Mouse (Mus musculus) layer of hippocampus, adult 2 months (tissue): Measurements from ENCODE around the gene Agpat3. TPM values are rescaled to one million over a fixed set of nuclear protein-coding genes. Genes with fewer than 3 reads are reported as not detected.
A peak's percentile ranks its signal among the peaks of the same experiment; 100 is the strongest.

ENCODE experiments used
- DNase-seq, 2 experiments: peaks; one replicate each; pipeline ENCODE4 v3.0.0; 2022; ENCODE audit warnings: low spot score in 2 of 2
- H3K27ac ChIP-seq: fragments of 200-600 bp; 2 replicates; pipeline ENCODE4 v1.8.1; 2022
- H3K4me3 ChIP-seq: fragments of 200-600 bp; 2 replicates; pipeline ENCODE4 v1.8.1; 2022; ENCODE audit warnings: mild to moderate bottlenecking
- CTCF ChIP-seq: fragments of 200-600 bp; conservative IDR thresholded peaks from 2 replicates; pipeline ENCODE4 v1.8.1; 2022; ENCODE audit warnings: antibody characterized with exemption, mild to moderate bottlenecking, moderate library complexity
- total RNA-seq, 2 experiments: library from RNA; stranded (reverse); gene quantifications; 2 replicates each; pipeline ENCODE4 v1.2.3; 2021

Agpat3 gene
- total RNA-seq, 2 experiments from 2014 or later = 207 to 216 TPM

DNA sequence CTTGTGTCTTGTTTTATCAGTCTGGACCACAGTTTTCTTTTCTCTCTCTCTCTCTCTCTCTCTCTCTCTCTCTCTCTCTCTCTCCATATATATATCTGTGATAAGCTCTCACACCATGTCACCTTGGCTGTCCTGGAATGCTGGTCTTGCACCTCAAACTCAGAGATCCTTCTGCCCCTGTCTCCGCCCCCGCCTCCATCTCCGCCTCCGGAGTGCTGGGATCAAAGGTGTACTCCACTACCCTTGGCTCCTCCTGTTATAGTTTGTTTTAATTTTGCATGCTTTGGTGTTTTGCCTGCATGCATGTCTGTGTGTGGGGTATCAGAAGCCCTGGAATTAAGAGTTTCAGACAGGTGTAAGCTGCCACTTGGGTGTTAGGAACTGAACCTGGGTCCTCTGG lies 76.0 kb downstream of the Agpat3 start:
- DNase-seq = no peak
- Histone ChIP-seq H3K4me3 (no peak overlapping the region), H3K27ac (no peak overlapping the region)
- no peak for TF ChIP-seq CTCF

DNA sequence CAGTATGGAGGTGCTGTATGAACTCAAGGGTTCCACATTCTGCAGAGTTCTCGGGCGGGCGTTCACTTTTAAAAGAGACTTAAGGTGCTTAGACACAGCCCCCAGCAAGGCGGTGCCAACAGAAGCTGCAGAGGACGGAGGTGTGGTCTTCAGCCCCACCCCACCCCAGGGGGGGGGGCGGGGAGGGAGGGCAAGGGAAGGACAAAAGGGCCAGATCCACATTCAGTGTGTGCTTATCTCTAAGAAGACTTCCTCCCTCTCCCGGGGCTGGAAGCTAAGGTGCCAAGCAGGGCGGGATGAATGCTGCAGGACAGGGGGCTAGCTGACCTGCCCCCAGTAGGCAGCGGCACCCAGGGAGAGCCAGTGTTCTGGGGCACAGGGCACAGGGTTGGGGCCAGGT lies 79.4 kb downstream of the Agpat3 start:
- Histone ChIP-seq H3K4me3 (no peak overlapping the region), H3K27ac (no peak overlapping the region)
- no peak for TF ChIP-seq CTCF
- DNase-seq = no peak

DNA sequence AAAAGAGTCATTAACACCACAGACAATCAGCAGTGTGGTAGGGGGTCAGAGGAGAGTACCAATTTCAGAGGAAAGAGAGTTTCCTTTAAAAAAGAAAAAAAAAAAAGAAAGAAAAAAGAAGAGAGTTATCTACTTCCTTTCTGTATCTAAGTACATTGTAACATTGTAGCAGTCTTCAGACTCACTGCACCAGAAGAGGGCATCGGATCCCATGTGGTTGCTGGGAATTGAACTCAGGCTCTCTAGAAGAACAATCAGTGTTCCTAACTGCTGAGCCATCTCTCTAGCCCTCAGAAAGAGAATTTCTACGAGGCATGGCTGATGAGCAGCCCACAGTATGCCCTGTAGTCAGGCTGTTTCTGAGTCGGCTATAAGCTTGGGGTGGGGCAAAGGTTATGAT lies 86.4 kb downstream of the Agpat3 start:
- peak; percentile 58 for TF ChIP-seq CTCF
- Histone ChIP-seq H3K4me3 (no peak overlapping the region), H3K27ac (no peak overlapping the region)
- no peak for DNase-seq

DNA sequence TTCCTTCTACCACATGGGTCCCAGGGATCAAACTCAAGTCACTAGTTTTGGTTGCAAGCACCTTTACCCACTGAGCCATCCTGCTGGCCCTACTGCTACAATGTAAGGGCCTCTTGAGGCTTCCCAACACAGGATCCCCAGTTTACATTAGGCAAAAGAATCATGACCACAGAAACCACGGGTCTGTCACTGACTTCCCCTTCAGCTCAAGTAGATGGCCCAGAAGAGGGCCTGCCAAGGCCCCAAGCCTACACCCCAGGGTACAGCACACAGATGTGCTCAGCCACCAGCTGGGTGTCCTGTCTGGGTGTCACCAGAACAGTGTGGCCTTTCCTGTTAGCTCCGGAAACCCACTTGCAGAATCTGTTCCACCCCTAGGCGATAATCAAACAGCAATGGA lies 87.6 kb downstream of the Agpat3 start:
- no peak for TF ChIP-seq CTCF
- Histone ChIP-seq H3K4me3 (no peak overlapping the region), H3K27ac (no peak overlapping the region)
- DNase-seq = no peak

- TF ChIP-seq CTCF = no peak
- no peak for DNase-seq
- Histone ChIP-seq H3K4me3 (no peak overlapping the region), H3K27ac (no peak overlapping the region)
Measured at GRCm38 (mm10) chr10:78260916-78261650, 91.2 kb downstream of the Agpat3 start.

DNA sequence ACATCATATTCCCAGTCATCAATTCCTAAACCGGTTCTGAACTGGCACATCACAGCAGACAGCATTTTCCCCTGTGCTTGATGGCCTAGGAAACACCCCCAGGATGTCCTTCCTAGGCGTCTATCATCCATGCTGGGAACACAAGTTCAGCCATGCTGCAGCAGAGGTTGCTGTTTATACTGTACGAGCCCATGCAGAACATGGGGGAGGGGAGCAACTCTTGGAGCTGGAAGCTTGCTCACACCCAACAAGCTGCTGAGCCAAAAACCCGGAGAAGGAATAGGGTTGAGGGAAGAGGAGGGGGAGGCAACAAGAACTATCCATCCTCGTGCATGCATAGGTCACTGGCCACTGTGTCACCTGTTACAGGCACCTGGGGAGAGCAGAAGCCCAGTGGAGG lies 92.0 kb downstream of the Agpat3 start:
- Histone ChIP-seq H3K4me3 (no peak overlapping the region), H3K27ac (no peak overlapping the region)
- DNase-seq = no peak
- no peak for TF ChIP-seq CTCF

DNA sequence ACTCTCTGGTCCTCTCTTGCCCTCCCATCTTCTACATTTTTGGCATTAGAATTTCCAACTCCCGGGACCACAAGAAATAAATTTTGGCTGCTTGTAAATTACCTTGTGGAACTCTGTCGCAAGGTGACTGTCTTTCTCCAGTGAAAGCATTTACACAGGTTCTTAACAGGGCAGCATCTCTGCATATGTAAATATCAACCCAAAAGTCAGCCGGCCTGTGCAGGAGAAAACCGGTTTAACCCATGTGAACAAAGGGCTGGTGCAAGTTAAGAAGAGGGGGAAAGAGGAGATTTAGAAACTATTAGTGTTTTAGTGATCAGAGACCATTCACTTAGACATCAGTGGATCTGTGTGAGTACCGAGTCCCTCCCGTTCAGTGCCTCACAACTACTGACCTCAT lies 92.6 kb downstream of the Agpat3 start:
- H3K4me3 ChIP-seq = no peak overlapping the region
- TF ChIP-seq CTCF = no peak
- DNase-seq = no peak

GRCm38 (mm10) chr10:78259230-78259629 lies 93.1 kb downstream of the Agpat3 start:
- H3K4me3 ChIP-seq = no peak overlapping the region
- H3K27ac ChIP-seq = no peak overlapping the region
- TF ChIP-seq CTCF = no peak
- DNase-seq = no peak

More for the DNA sequence above, 92.6 kb downstream of the Agpat3 start:
- no peak overlapping the region for H3K27ac ChIP-seq

DNA sequence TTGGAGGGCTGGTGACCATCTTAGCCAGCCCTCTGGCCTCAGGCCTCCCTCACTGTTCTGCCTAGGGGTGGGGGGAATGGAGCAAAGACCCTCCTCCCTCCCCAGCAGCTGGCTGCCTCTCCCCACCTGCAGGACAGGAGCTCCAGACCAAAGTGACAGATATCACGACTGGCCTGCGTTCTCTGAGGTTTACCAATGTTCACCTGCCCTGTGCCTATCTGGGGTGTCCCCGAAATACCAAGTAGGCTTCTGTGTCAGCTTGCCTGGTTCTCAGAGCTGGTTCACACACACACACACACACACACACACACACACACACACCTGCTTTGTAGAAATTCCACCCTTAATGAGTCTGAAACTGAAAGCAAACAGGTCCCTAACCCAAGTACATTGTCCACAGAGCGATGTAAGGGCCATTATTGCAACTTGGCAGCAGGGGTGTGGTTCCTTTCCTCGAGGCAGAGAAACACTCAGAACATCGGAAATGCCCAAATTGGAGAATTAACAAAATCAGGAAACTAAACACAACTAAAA lies 94.1 kb downstream of the Agpat3 start:
- Histone ChIP-seq H3K4me3 (no peak overlapping the region), H3K27ac (no peak overlapping the region)
- TF ChIP-seq CTCF = no peak
- DNase-seq = no peak

DNA sequence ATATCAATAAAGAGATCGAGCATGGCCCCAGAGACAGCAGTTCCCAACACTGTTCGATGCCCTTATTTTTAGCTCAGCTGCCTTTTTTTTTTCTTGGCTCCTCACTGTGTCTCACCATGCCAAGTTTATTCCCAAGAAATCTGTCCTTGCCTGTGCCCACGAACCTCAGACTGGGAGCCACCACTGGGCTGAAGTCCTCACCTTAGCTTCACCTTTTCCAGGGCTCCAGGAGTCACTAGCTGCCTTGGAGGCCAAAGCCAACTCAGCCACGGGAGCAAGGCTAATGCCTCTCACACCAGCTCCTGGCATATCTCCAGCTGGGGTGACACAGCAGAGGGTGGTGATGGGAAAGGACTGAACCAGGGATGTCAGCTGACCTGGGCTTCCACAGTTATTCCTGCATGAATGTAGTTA lies 96.6 kb downstream of the Agpat3 start:
- DNase-seq = peak in 1 of 2 experiments; percentile 22

DNA sequence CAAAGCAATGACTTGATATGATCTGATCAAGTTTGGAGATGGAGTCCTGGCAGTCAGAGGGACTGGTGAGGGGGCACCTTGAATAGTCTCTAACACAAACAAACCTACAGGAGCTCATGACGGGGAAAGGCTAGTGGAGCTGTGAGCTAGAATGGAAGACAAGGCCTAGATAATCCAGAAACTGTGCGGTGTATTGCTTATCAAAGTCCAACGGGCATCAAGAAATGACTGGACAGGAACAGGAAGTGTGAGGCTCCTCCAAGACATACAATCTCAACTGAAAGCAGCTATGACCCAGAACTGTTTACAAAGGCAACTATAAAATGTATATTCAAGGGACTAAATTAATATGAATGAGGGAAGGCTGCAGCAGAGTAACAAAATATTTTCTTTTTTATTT lies 105.1 kb downstream of the Agpat3 start:
- DNase-seq = no peak
- no peak overlapping the region for H3K27ac ChIP-seq
- TF ChIP-seq CTCF = no peak
- no peak overlapping the region for H3K4me3 ChIP-seq

More for the DNA sequence above, 96.6 kb downstream of the Agpat3 start:
- TF ChIP-seq CTCF = no peak
- peak overlapping the region; percentile 23; the same call in 1 of the 2 replicates for H3K27ac ChIP-seq
- no peak overlapping the region for H3K4me3 ChIP-seq

- no peak for TF ChIP-seq CTCF
- DNase-seq = no peak
- Histone ChIP-seq H3K27ac (no peak overlapping the region), H3K4me3 (no peak overlapping the region)
Measured at GRCm38 (mm10) chr10:78246725-78247124, 105.6 kb downstream of the Agpat3 start.

DNA sequence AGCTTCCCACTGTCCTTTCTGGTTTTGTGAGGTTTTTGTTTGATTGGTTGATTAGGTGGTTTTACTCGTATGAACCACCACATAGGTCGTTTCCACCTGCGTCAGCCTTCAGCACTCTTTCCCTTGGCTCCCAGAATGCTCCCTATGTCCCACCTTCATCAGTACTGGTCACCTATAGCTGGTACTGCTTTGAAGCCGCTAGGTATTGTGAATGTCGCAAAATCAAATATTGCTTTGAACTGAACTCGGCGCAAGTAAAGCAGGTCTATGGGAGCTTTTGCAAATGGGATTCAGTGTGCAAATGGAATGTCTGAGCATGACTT lies 107.1 kb downstream of the Agpat3 start:
- Histone ChIP-seq H3K4me3 (peak overlapping the region; percentile 80), H3K27ac (peak overlapping the region; percentile 97)
- no peak for TF ChIP-seq CTCF
- DNase-seq = no peak
